ENCODE assay signal across 23 mouse cellular contexts in the genomic region with DNA sequence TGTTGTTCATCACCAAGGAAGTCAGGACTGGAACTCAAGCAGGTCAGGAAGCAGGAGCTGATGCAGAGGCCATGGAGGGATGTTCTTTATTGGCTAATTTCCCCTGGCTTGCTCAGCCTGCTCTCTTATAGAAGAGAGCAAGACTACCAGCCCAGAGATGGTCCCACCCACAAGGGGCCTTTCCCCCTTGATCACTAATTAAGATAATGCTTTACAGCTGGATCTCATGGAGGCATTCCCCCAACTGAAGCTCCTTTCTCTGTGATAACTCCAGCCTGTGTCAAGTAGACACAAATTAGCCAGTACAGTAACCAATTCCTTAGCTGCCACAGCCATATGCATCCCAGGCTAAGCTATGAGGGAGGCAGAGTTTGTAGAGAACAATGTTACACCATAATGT. TPM values are rescaled to one million over a fixed set of nuclear protein-coding genes. Genes with fewer than 3 reads are reported as not detected.
A peak's percentile ranks its signal among the peaks of the same experiment; 100 is the strongest.
DNase-seq lines count a peak whose midpoint lies in the region; ATAC-seq and TF ChIP-seq lines count a peak whose summit lies in the region.
"Not testable (repeated sequence)": the region's sequence is repeated elsewhere in the genome, so short reads cannot be mapped to it uniquely, and the experiment has no call there.
"Had no signal": no experiment of that assay in that cellular context is flagged by ENCODE, and none has a peak within 500 bp of the region (broad histone marks: within the 10 kb centered on the region; RNA-seq: fewer than 3 reads in every experiment).

No protein-coding gene starts in this region.

- peaks cover 0 to 11% of the 10 kb centered on the region in 2 experiments; a peak in 1 of 4 replicates for H3K4me1 ChIP-seq in CH12.LX (ENCODE audit: control insufficient read depth in 1 of 2, insufficient read depth in 2 of 2)
- H3K4me1 ChIP-seq in embryonic facial prominence, embryonic 14.5 days (ENCODE audit: control insufficient read depth, insufficient read depth, low read length); stomach, embryonic 14.5 days (ENCODE audit: control insufficient read depth, insufficient read depth, low read length): not testable (repeated sequence)
- H3K4me1 ChIP-seq in forebrain, embryonic 13.5 days, result peaks cover 22% of the 10 kb centered on the region
- peaks cover 16% of the 10 kb centered on the region for H3K4me1 ChIP-seq in heart, embryonic 15.5 days (replicated peaks)
- peaks cover 10% of the 10 kb centered on the region for H3K4me1 ChIP-seq in kidney, embryonic 16.5 days (ENCODE audit: insufficient read depth, low read length)
- peaks cover 27% of the 10 kb centered on the region for H3K4me1 ChIP-seq in liver, embryonic 13.5 days (replicated peaks)
- H3K4me1 ChIP-seq in midbrain, embryonic 10.5 days, result peaks cover 19% of the 10 kb centered on the region

- not testable (repeated sequence) for TF ChIP-seq EP300 in CH12.LX (IDR thresholded peaks at IDR 0.05; ENCODE audit: low read length)

- dilution Hi-C loops in CH12.LX (cut with MboI; ENCODE audit: extremely low pct_ligation_motif_present, extremely low pct_unique_long_range_greater_than_20kb, low sequenced_read_pairs), result not testable (repeated sequence)

- not testable (repeated sequence) for H3K4me3 ChIP-seq in CH12.LX (replicated peaks in 1 of 3; ENCODE audit: low read depth in 2 of 3, low read length in 2 of 3, poor library complexity in 1 of 3); embryonic facial prominence, embryonic 14.5 days (ENCODE audit: low read depth, low read length); heart, embryonic 15.5 days; kidney, embryonic 16.5 days (ENCODE audit: low read length); stomach, embryonic 14.5 days (ENCODE audit: low read depth, low read length)
- H3K4me3 ChIP-seq in forebrain, embryonic 13.5 days, result peak overlapping the region; percentile 60; the same call in 1 of the 2 replicates
- peak overlapping the region; percentile 82 for H3K4me3 ChIP-seq in liver, embryonic 13.5 days (replicated peaks)
- peak overlapping the region; percentile 78; the same call in 1 of the 2 replicates for H3K4me3 ChIP-seq in midbrain, embryonic 10.5 days

- H3K36me3 ChIP-seq in CH12.LX (replicated peaks in 1 of 2; ENCODE audit: control insufficient read depth in 1 of 2, insufficient read depth in 1 of 2, low read length in 1 of 2), result peaks cover 9 to 14% of the 10 kb centered on the region in 2 experiments
- H3K36me3 ChIP-seq in embryonic facial prominence, embryonic 14.5 days (ENCODE audit: control insufficient read depth, insufficient read depth, low read length); heart, embryonic 15.5 days; kidney, embryonic 16.5 days (ENCODE audit: insufficient read depth, low read length): not testable (repeated sequence)
- H3K36me3 ChIP-seq in forebrain, embryonic 13.5 days (ENCODE audit: poor library complexity, severe bottlenecking), result peaks cover 27% of the 10 kb centered on the region
- H3K36me3 ChIP-seq in liver, embryonic 13.5 days, result peaks cover 42% of the 10 kb centered on the region
- H3K36me3 ChIP-seq in midbrain, embryonic 10.5 days, result peaks cover 43% of the 10 kb centered on the region
- peaks cover 11% of the 10 kb centered on the region for H3K36me3 ChIP-seq in stomach, embryonic 14.5 days (ENCODE audit: control insufficient read depth, insufficient read depth, low read length)

- TF ChIP-seq RAD21 in CH12.LX (IDR thresholded peaks at IDR 0.05; ENCODE audit: low read depth, low read length), result not testable (repeated sequence)

- not testable (repeated sequence) for H3K9me3 ChIP-seq in CH12.LX (replicated peaks; ENCODE audit: low read length); embryonic facial prominence, embryonic 14.5 days (ENCODE audit: control insufficient read depth, low read length); forebrain, embryonic 13.5 days (replicated peaks); heart, embryonic 15.5 days (replicated peaks); kidney, embryonic 16.5 days (ENCODE audit: low read length); liver, embryonic 13.5 days (replicated peaks); midbrain, embryonic 10.5 days (replicated peaks); stomach, embryonic 14.5 days (ENCODE audit: control insufficient read depth, low read depth, low read length)

- H3K4me2 ChIP-seq in CH12.LX (ENCODE audit: insufficient read depth, low read depth, poor library complexity, severe bottlenecking), result not testable (repeated sequence)
- H3K4me2 ChIP-seq in embryonic facial prominence, embryonic 14.5 days (ENCODE audit: low read depth, low read length), result peak overlapping the region; percentile 63
- peak overlapping the region; percentile 68 for H3K4me2 ChIP-seq in forebrain, embryonic 13.5 days
- H3K4me2 ChIP-seq in heart, embryonic 15.5 days, result peak overlapping the region; percentile 72; the same call in 1 of the 2 replicates
- H3K4me2 ChIP-seq in kidney, embryonic 16.5 days (replicated peaks; ENCODE audit: low read depth, low read length), result peak overlapping the region; percentile 63; the same call in 1 of the 2 replicates
- H3K4me2 ChIP-seq in liver, embryonic 13.5 days, result peak overlapping the region; percentile 76
- H3K4me2 ChIP-seq in stomach, embryonic 14.5 days (replicated peaks; ENCODE audit: low read depth, low read length), result peak overlapping the region; percentile 50; the same call in 1 of the 2 replicates

- ATAC-seq in embryonic facial prominence, embryonic 14.5 days (ENCODE audit: low read depth); forebrain, embryonic 13.5 days; heart, embryonic 15.5 days (replicated peaks; ENCODE audit: insufficient number of reproducible peaks, insufficient read depth, low FRiP score, low read depth); kidney, embryonic 16.5 days (ENCODE audit: low FRiP score, low TSS enrichment); liver, embryonic 13.5 days (ENCODE audit: low read depth); stomach, embryonic 14.5 days (ENCODE audit: insufficient number of reproducible peaks, insufficient read depth, low FRiP score, low read depth): not testable (repeated sequence)

- not testable (repeated sequence) for TF ChIP-seq POLR2A in CH12.LX (IDR thresholded peaks at IDR 0.05; ENCODE audit: low read depth, low read length)

- not testable (repeated sequence) for H3K27me3 ChIP-seq in CH12.LX (replicated peaks); embryonic facial prominence, embryonic 14.5 days (replicated peaks; ENCODE audit: control insufficient read depth, insufficient read depth, low read length); forebrain, embryonic 13.5 days; heart, embryonic 15.5 days; kidney, embryonic 16.5 days (ENCODE audit: insufficient read depth, low read length); liver, embryonic 13.5 days; midbrain, embryonic 10.5 days (ENCODE audit: low read depth, poor library complexity, severe bottlenecking); stomach, embryonic 14.5 days (ENCODE audit: control insufficient read depth, insufficient read depth, low read length)

- in situ Hi-C loops in CH12.LX (cut with MboI; ENCODE audit: low pct_ligation_motif_present, low pct_unique_long_range_greater_than_20kb, low sequenced_read_pairs), result not testable (repeated sequence)

- not testable (repeated sequence) for H3K27ac ChIP-seq in CH12.LX (ENCODE audit: insufficient read depth, low read depth); embryonic facial prominence, embryonic 14.5 days (replicated peaks; ENCODE audit: low read depth, low read length); forebrain, embryonic 13.5 days; heart, embryonic 15.5 days; kidney, embryonic 16.5 days (ENCODE audit: low read length); midbrain, embryonic 10.5 days (replicated peaks); stomach, embryonic 14.5 days (ENCODE audit: low read length)
- peak overlapping the region; percentile 43 for H3K27ac ChIP-seq in liver, embryonic 13.5 days

- H3K79me2 ChIP-seq in CH12.LX (replicated peaks; ENCODE audit: control insufficient read depth, extremely low read depth, insufficient read depth, poor library complexity, severe bottlenecking), result peaks cover 27% of the 10 kb centered on the region

- peak overlapping the region; percentile 14; the same call in 1 of the 2 replicates for H3K9ac ChIP-seq in CH12.LX (ENCODE audit: insufficient read depth, low read depth)
- H3K9ac ChIP-seq in embryonic facial prominence, embryonic 14.5 days (ENCODE audit: low read depth, low read length); forebrain, embryonic 13.5 days; heart, embryonic 15.5 days; kidney, embryonic 16.5 days (replicated peaks; ENCODE audit: low read length); stomach, embryonic 14.5 days (replicated peaks; ENCODE audit: low read depth, low read length): not testable (repeated sequence)
- peak overlapping the region; percentile 92 for H3K9ac ChIP-seq in liver, embryonic 13.5 days

- not testable (repeated sequence) for TF ChIP-seq CTCF in CH12.LX (conservative IDR thresholded peaks at IDR 0.05 in 1 of 2, IDR thresholded peaks at IDR 0.05 in 1 of 2; ENCODE audit: low read depth in 2 of 2, low read length in 2 of 2)

- not testable (repeated sequence) for DNase-seq in CH12.LX (ENCODE audit: extremely low read depth); embryonic facial prominence, embryonic 14.5 days (ENCODE audit: low spot score); liver, embryonic 13.5 days; midbrain, embryonic 10.5 days (ENCODE audit: low spot score)

RNA-seq across cellular contexts. Expression of gene Kifc1, which starts 2.2 kb away (rescaled TPM):
- total RNA-seq in CH12.LX (2012; rRNA removed) (22.3 and 23.0 TPM in 2 replicates), CH12.LX (2014; rRNA removed) (15.2 and 16.0 TPM in 2 replicates)
- 41.2 and 46.6 TPM in 2 replicates for polyA plus RNA-seq in CH12.LX (2012; ENCODE audit: insufficient read length, low read depth)
- polyA plus RNA-seq in embryonic facial prominence, embryonic 14.5 days (2014; fragmentation: Nextera tagmentation; extraction: Ambion mirVana), result 5.9 and 7.0 TPM in 2 replicates
- polyA plus RNA-seq in forebrain, embryonic 13.5 days (2015; fragmentation: Nextera tagmentation; extraction: Ambion mirVana), result 6.8 and 7.4 TPM in 2 replicates
- polyA plus RNA-seq in heart, embryonic 15.5 days (2015; fragmentation: Nextera tagmentation; extraction: Ambion mirVana), result 5.3 and 7.3 TPM in 2 replicates
- 9.6 and 10.5 TPM in 2 replicates for polyA plus RNA-seq in kidney, embryonic 16.5 days (2015; fragmentation: Nextera tagmentation; extraction: Ambion mirVana)
- 6.9 and 7.6 TPM in 2 replicates for polyA plus RNA-seq in liver, embryonic 13.5 days (2015; fragmentation: Nextera tagmentation; extraction: Ambion mirVana)
- polyA plus RNA-seq in midbrain, embryonic 10.5 days (2016; fragmentation: Nextera tagmentation; extraction: Ambion mirVana), result 7.8 and 9.4 TPM in 2 replicates
- polyA plus RNA-seq in stomach, embryonic 14.5 days (2014; fragmentation: Nextera tagmentation; extraction: Ambion mirVana), result 6.8 TPM in 2 replicates

RNA-seq across cellular contexts. Expression of gene Gm7029, which starts 14.6 kb away (rescaled TPM):
- total RNA-seq in CH12.LX (2012; rRNA removed) (not detected in 2 replicates), CH12.LX (2014; rRNA removed) (not detected in 2 replicates)
- polyA plus RNA-seq in CH12.LX (2012; ENCODE audit: insufficient read length, low read depth), result not detected in 2 replicates
- polyA plus RNA-seq in embryonic facial prominence, embryonic 14.5 days (2014; fragmentation: Nextera tagmentation; extraction: Ambion mirVana), result not detected in 2 replicates
- not detected in 2 replicates for polyA plus RNA-seq in forebrain, embryonic 13.5 days (2015; fragmentation: Nextera tagmentation; extraction: Ambion mirVana)
- not detected in 2 replicates for polyA plus RNA-seq in heart, embryonic 15.5 days (2015; fragmentation: Nextera tagmentation; extraction: Ambion mirVana)
- not detected in 2 replicates for polyA plus RNA-seq in kidney, embryonic 16.5 days (2015; fragmentation: Nextera tagmentation; extraction: Ambion mirVana)
- not detected in 2 replicates for polyA plus RNA-seq in liver, embryonic 13.5 days (2015; fragmentation: Nextera tagmentation; extraction: Ambion mirVana)
- polyA plus RNA-seq in midbrain, embryonic 10.5 days (2016; fragmentation: Nextera tagmentation; extraction: Ambion mirVana), result not detected in 2 replicates
- polyA plus RNA-seq in stomach, embryonic 14.5 days (2014; fragmentation: Nextera tagmentation; extraction: Ambion mirVana), result not detected in 2 replicates
- total RNA-seq: adrenal gland, postnatal 14 days; G1E; gastrocnemius, adult 18-20 months; gastrocnemius, postnatal 4 days; hematopoietic stem cell, adult 5-6 weeks; hindbrain, postnatal 0 days; left cerebral cortex, adult 18-20 months; left cerebral cortex, postnatal 36 days; megakaryocyte-erythroid progenitor cell, adult 5-6 weeks; monocyte, adult 5-6 weeks had no signal
- polyA plus RNA-seq: brain, embryonic 14.5 days; cortical plate, adult 2 months; G1E; heart, embryonic 10.5 days; hindbrain, postnatal 0 days; neural tube, embryonic 14.5 days; small intestine, adult 2 months had no signal

RNA-seq across cellular contexts. Expression of gene Platr17, which starts 16.7 kb away (rescaled TPM):
- total RNA-seq in CH12.LX (2012; rRNA removed), result not detected in 2 replicates
- total RNA-seq in CH12.LX (2014; rRNA removed), result not detected in 2 replicates
- polyA plus RNA-seq in CH12.LX (2012; ENCODE audit: insufficient read length, low read depth), result not detected in 2 replicates
- not detected in 2 replicates for polyA plus RNA-seq in embryonic facial prominence, embryonic 14.5 days (2014; fragmentation: Nextera tagmentation; extraction: Ambion mirVana)
- polyA plus RNA-seq in forebrain, embryonic 13.5 days (2015; fragmentation: Nextera tagmentation; extraction: Ambion mirVana), result 0.28 and 0.49 TPM in 2 replicates
- polyA plus RNA-seq in heart, embryonic 15.5 days (2015; fragmentation: Nextera tagmentation; extraction: Ambion mirVana), result 0.18 TPM in 1 of 2 replicates, not detected in the other
- polyA plus RNA-seq in kidney, embryonic 16.5 days (2015; fragmentation: Nextera tagmentation; extraction: Ambion mirVana), result 0.22 TPM in 1 of 2 replicates, not detected in the other
- 0.60 and 0.91 TPM in 2 replicates for polyA plus RNA-seq in liver, embryonic 13.5 days (2015; fragmentation: Nextera tagmentation; extraction: Ambion mirVana)
- 0.30 TPM in 1 of 2 replicates, not detected in the other for polyA plus RNA-seq in midbrain, embryonic 10.5 days (2016; fragmentation: Nextera tagmentation; extraction: Ambion mirVana)
- 0.54 and 1.00 TPM in 2 replicates for polyA plus RNA-seq in stomach, embryonic 14.5 days (2014; fragmentation: Nextera tagmentation; extraction: Ambion mirVana)
- total RNA-seq: adrenal gland, postnatal 14 days; G1E; gastrocnemius, adult 18-20 months; gastrocnemius, postnatal 4 days; hindbrain, postnatal 0 days; megakaryocyte-erythroid progenitor cell, adult 5-6 weeks had no signal
- polyA plus RNA-seq: small intestine, adult 2 months had no signal

RNA-seq across cellular contexts. Expression of gene Daxx, which starts 21.0 kb away (rescaled TPM):
- total RNA-seq in CH12.LX (2012; rRNA removed) (33.8 and 48.3 TPM in 2 replicates), CH12.LX (2014; rRNA removed) (31.6 and 32.3 TPM in 2 replicates)
- polyA plus RNA-seq in CH12.LX (2012; ENCODE audit: insufficient read length, low read depth), result 53.0 and 64.7 TPM in 2 replicates
- 34.8 and 38.2 TPM in 2 replicates for polyA plus RNA-seq in embryonic facial prominence, embryonic 14.5 days (2014; fragmentation: Nextera tagmentation; extraction: Ambion mirVana)
- polyA plus RNA-seq in forebrain, embryonic 13.5 days (2015; fragmentation: Nextera tagmentation; extraction: Ambion mirVana), result 60.7 and 68.0 TPM in 2 replicates
- 27.1 and 36.7 TPM in 2 replicates for polyA plus RNA-seq in heart, embryonic 15.5 days (2015; fragmentation: Nextera tagmentation; extraction: Ambion mirVana)
- polyA plus RNA-seq in kidney, embryonic 16.5 days (2015; fragmentation: Nextera tagmentation; extraction: Ambion mirVana), result 59.9 and 60.1 TPM in 2 replicates
- polyA plus RNA-seq in liver, embryonic 13.5 days (2015; fragmentation: Nextera tagmentation; extraction: Ambion mirVana), result 25.5 and 27.6 TPM in 2 replicates
- polyA plus RNA-seq in midbrain, embryonic 10.5 days (2016; fragmentation: Nextera tagmentation; extraction: Ambion mirVana), result 77.5 and 82.6 TPM in 2 replicates
- 39.2 and 44.6 TPM in 2 replicates for polyA plus RNA-seq in stomach, embryonic 14.5 days (2014; fragmentation: Nextera tagmentation; extraction: Ambion mirVana)

RNA-seq across cellular contexts. Expression of gene Tapbp, which starts 27.5 kb away (rescaled TPM):
- total RNA-seq in CH12.LX (2012; rRNA removed) (114 and 134 TPM in 2 replicates), CH12.LX (2014; rRNA removed) (44.3 and 45.3 TPM in 2 replicates)
- polyA plus RNA-seq in CH12.LX (2012; ENCODE audit: insufficient read length, low read depth), result 96.7 and 116 TPM in 2 replicates
- polyA plus RNA-seq in embryonic facial prominence, embryonic 14.5 days (2014; fragmentation: Nextera tagmentation; extraction: Ambion mirVana), result 31.9 and 32.0 TPM in 2 replicates
- polyA plus RNA-seq in forebrain, embryonic 13.5 days (2015; fragmentation: Nextera tagmentation; extraction: Ambion mirVana), result 12.3 and 15.0 TPM in 2 replicates
- 44.3 and 61.3 TPM in 2 replicates for polyA plus RNA-seq in heart, embryonic 15.5 days (2015; fragmentation: Nextera tagmentation; extraction: Ambion mirVana)
- 36.1 and 39.2 TPM in 2 replicates for polyA plus RNA-seq in kidney, embryonic 16.5 days (2015; fragmentation: Nextera tagmentation; extraction: Ambion mirVana)
- 27.6 and 30.5 TPM in 2 replicates for polyA plus RNA-seq in liver, embryonic 13.5 days (2015; fragmentation: Nextera tagmentation; extraction: Ambion mirVana)
- 14.9 and 17.3 TPM in 2 replicates for polyA plus RNA-seq in midbrain, embryonic 10.5 days (2016; fragmentation: Nextera tagmentation; extraction: Ambion mirVana)
- 45.3 and 47.9 TPM in 2 replicates for polyA plus RNA-seq in stomach, embryonic 14.5 days (2014; fragmentation: Nextera tagmentation; extraction: Ambion mirVana)
